In the genomic region with DNA sequence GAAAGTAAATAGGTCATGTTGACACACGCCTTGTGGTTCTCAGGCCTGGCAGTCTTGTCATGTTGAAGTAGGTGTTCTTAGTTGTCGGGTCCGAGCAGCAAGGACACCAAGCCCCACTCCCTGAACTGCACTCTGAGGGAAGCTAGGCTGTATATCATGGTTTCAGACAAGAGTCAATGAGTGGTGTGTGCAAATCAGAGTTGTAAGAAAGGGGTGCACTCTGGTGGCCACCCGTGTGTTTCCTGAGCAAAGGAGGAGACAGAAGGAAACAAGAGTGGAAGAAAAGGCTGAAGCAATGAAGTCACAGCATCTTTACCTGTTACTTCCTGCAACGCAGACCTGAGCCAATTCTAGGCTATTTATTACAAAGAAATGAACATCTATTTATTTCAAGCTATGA, we compare ENCODE assay signal across 19 mouse cellular contexts.
DNase-seq lines count a peak whose midpoint lies in the region; ATAC-seq and TF ChIP-seq lines count a peak whose summit lies in the region.
"Had no signal": no experiment of that assay in that cellular context is flagged by ENCODE, and none has a peak within 500 bp of the region (broad histone marks: within the 10 kb centered on the region; RNA-seq: fewer than 3 reads in every experiment).

No protein-coding gene starts in this region.

- dilution Hi-C loops in CH12.LX (cut with MboI; ENCODE audit: extremely low pct_ligation_motif_present, extremely low pct_unique_long_range_greater_than_20kb, low sequenced_read_pairs): no loop called here

- no peaks in the 10 kb centered on the region for H3K9me3 ChIP-seq in CH12.LX (replicated peaks; ENCODE audit: low read length)
- H3K9me3 ChIP-seq in midbrain, postnatal 0 days (ENCODE audit: low read length): no peaks in the 10 kb centered on the region

- no peak overlapping the region for H3K27ac ChIP-seq in CH12.LX (ENCODE audit: insufficient read depth, low read depth)
- no peak overlapping the region for H3K27ac ChIP-seq in midbrain, postnatal 0 days (ENCODE audit: low read depth, low read length)

- DNase-seq in CH12.LX (ENCODE audit: extremely low read depth): no peak
- DNase-seq in yolk sac, embryonic 10.5 days (ENCODE audit: low spot score): peak; percentile 3
- no peak for DNase-seq in retina, embryonic 14.5 days (ENCODE audit: low spot score)
- DNase-seq in midbrain, postnatal 0 days (ENCODE audit: low spot score): no peak
- DNase-seq: adrenal gland, adult 2 months; adrenal gland, adult 8-10 months; adrenal gland, postnatal 10 days; adrenal gland, postnatal 14 days; adrenal gland, postnatal 25 days; adrenal gland, postnatal 36 days; B cell, adult 2 months; cerebellum, adult 11 months; cerebellum, adult 11-12 months; cerebellum, adult 18-20 months; cerebellum, adult 2 months had no signal

- no peaks in the 10 kb centered on the region for H3K79me2 ChIP-seq in CH12.LX (replicated peaks; ENCODE audit: control insufficient read depth, extremely low read depth, insufficient read depth, poor library complexity, severe bottlenecking)

- TF ChIP-seq CTCF in CH12.LX (conservative IDR thresholded peaks at IDR 0.05 in 1 of 2, IDR thresholded peaks at IDR 0.05 in 1 of 2; ENCODE audit: low read depth in 2 of 2, low read length in 2 of 2): peak in 1 of 2 experiments; percentile 55; a peak in 2 of 4 replicates
- TF ChIP-seq CTCF in midbrain, postnatal 0 days (IDR thresholded peaks at IDR 0.05): no peak

- peak; percentile 42 for TF ChIP-seq RAD21 in CH12.LX (IDR thresholded peaks at IDR 0.05; ENCODE audit: low read depth, low read length)

- WGBS in midbrain, postnatal 0 days: 92% methylated on average over 5 of the region's 5 CpGs

- in situ Hi-C loops in CH12.LX (cut with MboI; ENCODE audit: low pct_ligation_motif_present, low pct_unique_long_range_greater_than_20kb, low sequenced_read_pairs): no loop called here

- no peak overlapping the region for H3K4me3 ChIP-seq in CH12.LX (replicated peaks in 1 of 3; ENCODE audit: low read depth in 2 of 3, low read length in 2 of 3, poor library complexity in 1 of 3)
- no peak overlapping the region for H3K4me3 ChIP-seq in midbrain, postnatal 0 days (ENCODE audit: low read depth, low read length)

- TF ChIP-seq EP300 in CH12.LX (IDR thresholded peaks at IDR 0.05; ENCODE audit: low read length): no peak

- H3K27me3 ChIP-seq in CH12.LX (replicated peaks): no peaks in the 10 kb centered on the region
- H3K27me3 ChIP-seq in midbrain, postnatal 0 days (ENCODE audit: insufficient read depth, low read length): no peaks in the 10 kb centered on the region
- H3K27me3 ChIP-seq: Patski had no signal

- no peak for ATAC-seq in midbrain, postnatal 0 days (ENCODE audit: low FRiP score)
- ATAC-seq: activated CD4-positive, CD25-positive, alpha-beta regulatory T cell, adult 4 months; CD4-positive, CD25-positive, alpha-beta regulatory T cell, adult 4 months; Patski had no signal

- H3K4me2 ChIP-seq in CH12.LX (ENCODE audit: insufficient read depth, low read depth, poor library complexity, severe bottlenecking): no peak overlapping the region
- no peak overlapping the region for H3K4me2 ChIP-seq in midbrain, postnatal 0 days (ENCODE audit: low read depth, low read length, poor library complexity, severe bottlenecking)

- H3K9ac ChIP-seq in CH12.LX (ENCODE audit: insufficient read depth, low read depth): no peak overlapping the region
- H3K9ac ChIP-seq in midbrain, postnatal 0 days (replicated peaks; ENCODE audit: low read length, poor library complexity, severe bottlenecking): no peak overlapping the region

- no peaks in the 10 kb centered on the region for H3K36me3 ChIP-seq in CH12.LX (replicated peaks in 1 of 2; ENCODE audit: control insufficient read depth in 1 of 2, insufficient read depth in 1 of 2, low read length in 1 of 2)
- H3K36me3 ChIP-seq in midbrain, postnatal 0 days (ENCODE audit: insufficient read depth, low read length): no peaks in the 10 kb centered on the region
- H3K36me3 ChIP-seq: G1E had no signal

- TF ChIP-seq POLR2A in CH12.LX (IDR thresholded peaks at IDR 0.05; ENCODE audit: low read depth, low read length): no peak

- H3K4me1 ChIP-seq in CH12.LX (ENCODE audit: control insufficient read depth in 1 of 2, insufficient read depth in 2 of 2): no peaks in the 10 kb centered on the region
- no peaks in the 10 kb centered on the region for H3K4me1 ChIP-seq in midbrain, postnatal 0 days (ENCODE audit: insufficient read depth, low read length)

TF ChIP-seq in CH12.LX, 34 proteins besides CTCF, POLR2A, EP300 and RAD21:
- TF ChIP-seq USF1 (IDR thresholded peaks at IDR 0.05; ENCODE audit: low read depth, low read length) (no peak), SMC3 (IDR thresholded peaks at IDR 0.05; ENCODE audit: low read depth, low read length) (peak; percentile 73), NELFE (IDR thresholded peaks at IDR 0.05; ENCODE audit: low read depth, low read length) (no peak)
TF ChIP-seq in CH12.LX: peak in this region for 1.
